Mouse (Mus musculus): ENCODE results near the gene Hils1. TPM values are rescaled to one million over a fixed set of nuclear protein-coding genes. Genes with fewer than 3 reads are reported as not detected.
A peak's percentile ranks its signal among the peaks of the same experiment; 100 is the strongest.

The Hils1 gene
- polyA plus RNA-seq (2015; fragmentation: Nextera tagmentation; extraction: Ambion mirVana) = not detected in 2 replicates

DNA sequence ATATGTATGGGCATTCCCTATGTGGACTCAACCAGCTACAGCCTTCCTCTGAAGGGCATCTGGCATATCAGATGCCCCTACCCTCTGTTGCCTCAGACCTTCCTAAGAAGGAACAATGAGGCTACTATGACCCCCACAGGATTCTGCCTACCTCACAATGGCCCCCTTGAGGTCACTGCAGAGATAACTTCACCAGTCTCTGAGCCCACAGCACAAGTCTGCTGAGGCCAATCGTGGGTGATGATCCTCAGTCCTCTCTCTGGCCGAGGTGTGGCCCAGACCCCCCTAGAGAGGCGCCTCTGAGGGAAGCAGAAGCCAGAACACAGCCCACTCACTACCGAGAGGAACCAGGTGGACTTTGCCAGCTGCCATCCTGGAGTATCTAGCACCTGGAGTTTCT is at the start of gene Hils1:
Gene Hils1 (plus strand): TSS at position 175 of the 400 bp plus-strand sequence.
- Histone ChIP-seq H3K36me3 (ENCODE audit: control insufficient read depth, insufficient read depth, low read length) (no peaks in the 10 kb centered on the region), H3K4me1 (replicated peaks; ENCODE audit: control insufficient read depth, insufficient read depth, low read length) (0 out of 2 replicates have a peak, but pooled peaks cover 3% of the 10 kb centered on the region), H3K4me3 (ENCODE audit: low read length) (no peak within 1 kb of the TSS), H3K9me3 (ENCODE audit: control insufficient read depth, low read length) (no peaks in the 10 kb centered on the region), H3K9ac (ENCODE audit: low read length) (no peak within 1 kb of the TSS), H3K27ac (ENCODE audit: low read length) (no peak within 1 kb of the TSS), H3K27me3 (ENCODE audit: control insufficient read depth, insufficient read depth, low read depth, low read length) (no peaks in the 10 kb centered on the region), H3K4me2 (ENCODE audit: low read depth, low read length) (no peak within 1 kb of the TSS)
- ATAC-seq (ENCODE audit: low read depth) = no peak
- WGBS = 39% methylated on average over 4 of the region's 4 CpGs

- Histone ChIP-seq H3K4me1 (replicated peaks; ENCODE audit: control insufficient read depth, insufficient read depth, low read length) (peaks cover 36% of the 10 kb centered on the region), H3K27me3 (ENCODE audit: control insufficient read depth, insufficient read depth, low read depth, low read length) (no peaks in the 10 kb centered on the region), H3K27ac (ENCODE audit: low read length) (peak overlapping the region; percentile 90), H3K9ac (ENCODE audit: low read length) (no peak overlapping the region), H3K9me3 (ENCODE audit: control insufficient read depth, low read length) (no peaks in the 10 kb centered on the region), H3K4me2 (ENCODE audit: low read depth, low read length) (no peak overlapping the region), H3K4me3 (ENCODE audit: low read length) (no peak overlapping the region), H3K36me3 (ENCODE audit: control insufficient read depth, insufficient read depth, low read length) (no peaks in the 10 kb centered on the region)
- WGBS = 53% methylated on average over 6 of the region's 6 CpGs
- no peak for ATAC-seq (ENCODE audit: low read depth)
These were observed 49.7 kb upstream of the Hils1 start for GRCm38 (mm10) chr11:94917717-94918116.

DNA sequence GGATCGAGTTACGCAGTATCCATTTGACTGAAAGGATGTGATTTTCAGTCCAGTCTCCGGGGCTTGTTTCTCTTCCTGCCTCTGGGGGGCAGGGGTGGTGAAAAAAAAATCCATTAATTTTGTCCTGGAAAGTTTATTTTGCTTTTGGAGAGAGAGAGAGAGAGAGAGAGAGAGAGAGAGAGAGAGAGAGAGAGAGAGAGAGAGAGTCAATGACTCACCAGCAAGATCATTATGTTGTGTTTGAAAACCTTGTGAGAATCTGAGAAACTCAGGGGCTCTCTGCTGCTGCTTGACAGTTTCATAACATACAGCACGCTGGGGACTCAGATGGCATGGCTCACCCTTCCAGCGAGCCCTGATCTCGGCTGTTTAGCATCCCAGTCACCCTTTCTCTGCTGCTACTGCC is 46.4 kb upstream of the Hils1 start:
- Histone ChIP-seq H3K4me3 (ENCODE audit: low read length) (no peak overlapping the region), H3K9me3 (ENCODE audit: control insufficient read depth, low read length) (no peaks in the 10 kb centered on the region), H3K4me2 (ENCODE audit: low read depth, low read length) (no peak overlapping the region), H3K9ac (ENCODE audit: low read length) (no peak overlapping the region), H3K27ac (ENCODE audit: low read length) (peak overlapping the region; percentile 32; the same call in 1 of the 2 replicates), H3K4me1 (replicated peaks; ENCODE audit: control insufficient read depth, insufficient read depth, low read length) (peaks cover 18% of the 10 kb centered on the region), H3K36me3 (ENCODE audit: control insufficient read depth, insufficient read depth, low read length) (no peaks in the 10 kb centered on the region), H3K27me3 (ENCODE audit: control insufficient read depth, insufficient read depth, low read depth, low read length) (no peaks in the 10 kb centered on the region)
- ATAC-seq (ENCODE audit: low read depth) = no peak
- 17% methylated on average over 6 of the region's 6 CpGs for WGBS

DNA sequence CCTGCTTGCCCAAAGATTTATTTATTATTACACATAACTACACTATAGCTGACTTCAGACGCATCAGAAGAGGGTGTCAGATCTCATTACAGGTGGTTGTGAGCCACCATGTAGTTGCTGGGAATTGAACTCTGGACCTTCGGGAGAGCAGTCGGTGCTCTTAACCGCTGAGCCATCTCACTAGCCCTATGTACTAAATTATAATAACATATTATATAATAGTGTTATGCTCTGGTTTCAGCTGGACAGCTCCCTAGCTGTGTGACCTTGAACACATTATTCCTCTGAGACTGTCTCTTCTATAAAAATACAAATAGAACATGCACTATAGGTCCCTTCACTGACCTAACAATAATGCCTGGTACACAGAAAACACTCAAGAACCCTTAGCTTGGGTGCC is 42.4 kb upstream of the Hils1 start:
- no peaks in the 10 kb centered on the region for H3K9me3 ChIP-seq (ENCODE audit: control insufficient read depth, low read length)
- WGBS = 86% methylated on average over 4 of the region's 4 CpGs
- ATAC-seq (ENCODE audit: low read depth) = no peak
- H3K4me1 ChIP-seq (replicated peaks; ENCODE audit: control insufficient read depth, insufficient read depth, low read length) = peaks cover 30% of the 10 kb centered on the region
- no peaks in the 10 kb centered on the region for H3K27me3 ChIP-seq (ENCODE audit: control insufficient read depth, insufficient read depth, low read depth, low read length)
- no peak overlapping the region for H3K4me3 ChIP-seq (ENCODE audit: low read length)
- H3K9ac ChIP-seq (ENCODE audit: low read length) = no peak overlapping the region
- no peaks in the 10 kb centered on the region for H3K36me3 ChIP-seq (ENCODE audit: control insufficient read depth, insufficient read depth, low read length)
- H3K4me2 ChIP-seq (ENCODE audit: low read depth, low read length) = no peak overlapping the region
- no peak overlapping the region for H3K27ac ChIP-seq (ENCODE audit: low read length)

DNA sequence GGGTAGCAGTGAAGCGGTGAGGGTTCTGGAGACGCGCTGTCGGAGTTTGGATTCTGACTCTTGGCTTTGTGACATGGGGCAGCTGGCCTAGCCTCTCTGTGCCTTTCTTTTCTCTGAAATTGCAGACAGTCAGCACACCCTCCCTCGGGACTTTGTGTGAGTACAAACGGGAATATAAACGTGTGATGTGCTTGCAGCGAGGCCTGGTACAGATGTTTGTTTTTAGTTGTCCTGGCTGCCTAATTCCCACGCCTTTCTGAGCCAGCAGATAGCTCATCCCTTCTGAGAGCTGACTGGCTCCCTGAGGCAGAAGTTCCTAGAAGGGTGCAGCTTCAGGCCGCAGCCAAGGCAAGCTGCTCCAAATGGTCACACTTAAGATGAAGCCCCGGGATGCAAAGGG is 41.0 kb upstream of the Hils1 start:
- WGBS = 36% methylated on average over 11 of the region's 11 CpGs
- Histone ChIP-seq H3K27ac (ENCODE audit: low read length) (peak overlapping the region; percentile 46; the same call in 1 of the 2 replicates), H3K27me3 (ENCODE audit: control insufficient read depth, insufficient read depth, low read depth, low read length) (no peaks in the 10 kb centered on the region), H3K9me3 (ENCODE audit: control insufficient read depth, low read length) (no peaks in the 10 kb centered on the region), H3K4me2 (ENCODE audit: low read depth, low read length) (no peak overlapping the region), H3K9ac (ENCODE audit: low read length) (no peak overlapping the region), H3K4me3 (ENCODE audit: low read length) (no peak overlapping the region), H3K36me3 (ENCODE audit: control insufficient read depth, insufficient read depth, low read length) (no peaks in the 10 kb centered on the region), H3K4me1 (replicated peaks; ENCODE audit: control insufficient read depth, insufficient read depth, low read length) (peaks cover 30% of the 10 kb centered on the region)
- ATAC-seq (ENCODE audit: low read depth) = no peak

DNA sequence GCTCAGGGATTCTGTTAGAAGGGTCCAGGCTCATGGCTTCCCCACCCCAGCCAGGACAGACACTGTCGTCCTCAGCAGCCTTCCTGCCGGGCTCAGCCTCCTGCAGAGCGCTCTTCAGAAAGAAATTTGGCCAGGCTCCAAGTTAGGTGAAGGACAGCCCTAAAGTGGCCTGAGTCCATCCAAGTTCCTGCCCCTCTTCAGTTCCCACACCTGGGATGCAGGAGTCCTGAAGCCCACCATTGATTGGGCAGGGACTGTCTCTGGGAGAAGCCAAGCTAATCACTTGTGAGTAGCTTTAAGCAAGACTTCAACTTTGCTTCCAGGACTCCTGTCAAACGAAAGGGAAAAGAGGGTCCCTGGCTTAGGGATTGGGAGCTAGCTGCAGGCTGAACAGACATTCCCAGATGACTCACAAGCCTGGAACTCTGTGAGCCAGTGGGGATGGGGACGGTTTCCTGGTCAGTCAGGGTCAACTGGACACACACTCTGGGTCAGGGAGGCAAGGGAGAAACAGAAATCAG is 39.6 kb upstream of the Hils1 start:
- Histone ChIP-seq H3K4me1 (replicated peaks; ENCODE audit: control insufficient read depth, insufficient read depth, low read length) (peaks cover 31% of the 10 kb centered on the region), H3K9me3 (ENCODE audit: control insufficient read depth, low read length) (no peaks in the 10 kb centered on the region), H3K9ac (ENCODE audit: low read length) (peak overlapping the region; percentile 8; the same call in 1 of the 2 replicates), H3K36me3 (ENCODE audit: control insufficient read depth, insufficient read depth, low read length) (no peaks in the 10 kb centered on the region), H3K4me2 (ENCODE audit: low read depth, low read length) (no peak overlapping the region), H3K27ac (ENCODE audit: low read length) (peak overlapping the region; percentile 91), H3K4me3 (ENCODE audit: low read length) (no peak overlapping the region), H3K27me3 (ENCODE audit: control insufficient read depth, insufficient read depth, low read depth, low read length) (no peaks in the 10 kb centered on the region)
- no peak for ATAC-seq (ENCODE audit: low read depth)
- 4% methylated on average over 5 of the region's 5 CpGs for WGBS

DNA sequence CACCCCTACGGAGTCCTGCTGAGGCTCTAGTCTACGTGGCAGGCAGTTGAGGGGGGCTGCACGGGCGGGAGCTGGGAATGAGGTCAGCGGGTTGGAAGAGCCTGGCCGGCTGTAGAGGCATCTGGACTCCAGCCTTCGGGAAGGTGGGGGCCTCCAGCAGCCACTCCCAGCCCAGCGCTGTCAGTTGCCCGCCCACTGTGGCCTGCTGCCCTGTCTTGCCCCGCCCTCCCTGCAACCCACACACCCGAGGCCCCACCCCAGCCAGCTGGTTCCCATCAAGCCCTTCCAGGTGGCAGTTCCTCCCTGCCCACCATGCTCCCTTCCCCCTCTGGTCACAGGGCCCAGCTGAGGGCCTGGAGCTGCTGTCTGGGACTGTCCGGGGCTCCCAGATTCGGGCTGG is 38.6 kb upstream of the Hils1 start:
- peak overlapping the region; percentile 47 for H3K4me2 ChIP-seq (ENCODE audit: low read depth, low read length)
- no peaks in the 10 kb centered on the region for H3K9me3 ChIP-seq (ENCODE audit: control insufficient read depth, low read length)
- peaks cover 41% of the 10 kb centered on the region for H3K4me1 ChIP-seq (replicated peaks; ENCODE audit: control insufficient read depth, insufficient read depth, low read length)
- ATAC-seq (ENCODE audit: low read depth) = peak; percentile 94
- under 1% methylated on average over 13 of the region's 13 CpGs for WGBS
- H3K27ac ChIP-seq (ENCODE audit: low read length) = peak overlapping the region; percentile 96
- H3K36me3 ChIP-seq (ENCODE audit: control insufficient read depth, insufficient read depth, low read length) = no peaks in the 10 kb centered on the region
- H3K9ac ChIP-seq (ENCODE audit: low read length) = peak overlapping the region; percentile 57
- 0 out of 2 replicates have a peak overlapping the region, but pooled peaks have one; percentile 12 for H3K4me3 ChIP-seq (ENCODE audit: low read length)
- H3K27me3 ChIP-seq (ENCODE audit: control insufficient read depth, insufficient read depth, low read depth, low read length) = no peaks in the 10 kb centered on the region

DNA sequence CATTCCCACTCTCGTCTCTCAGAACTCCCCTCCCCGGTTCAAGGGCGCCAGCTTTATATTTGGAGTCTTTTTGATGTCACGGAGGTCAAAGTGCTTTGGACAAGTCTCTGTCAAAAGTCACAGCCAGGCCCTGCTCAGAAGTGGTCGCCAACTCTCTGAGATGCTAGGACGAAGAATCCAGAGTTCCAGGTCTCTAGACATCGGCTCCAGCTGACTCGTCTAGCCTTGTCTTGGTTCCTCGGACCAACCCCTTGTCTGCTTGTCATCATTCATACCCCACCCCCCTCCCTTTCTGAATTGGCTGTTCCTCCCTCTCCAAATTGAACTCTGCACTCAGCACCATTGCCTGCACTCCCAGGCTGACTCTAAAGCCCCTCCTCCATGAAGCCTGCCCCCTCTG is 37.8 kb upstream of the Hils1 start:
- no peak overlapping the region for H3K4me3 ChIP-seq (ENCODE audit: low read length)
- H3K4me2 ChIP-seq (ENCODE audit: low read depth, low read length) = no peak overlapping the region
- WGBS = 31% methylated on average over 9 of the region's 9 CpGs
- peak overlapping the region; percentile 96 for H3K27ac ChIP-seq (ENCODE audit: low read length)
- no peaks in the 10 kb centered on the region for H3K9me3 ChIP-seq (ENCODE audit: control insufficient read depth, low read length)
- 0 out of 2 replicates have a peak overlapping the region, but pooled peaks have one; percentile 38 for H3K9ac ChIP-seq (ENCODE audit: low read length)
- no peak for ATAC-seq (ENCODE audit: low read depth)
- no peaks in the 10 kb centered on the region for H3K36me3 ChIP-seq (ENCODE audit: control insufficient read depth, insufficient read depth, low read length)
- H3K4me1 ChIP-seq (replicated peaks; ENCODE audit: control insufficient read depth, insufficient read depth, low read length) = peaks cover 45% of the 10 kb centered on the region
- H3K27me3 ChIP-seq (ENCODE audit: control insufficient read depth, insufficient read depth, low read depth, low read length) = no peaks in the 10 kb centered on the region

- Histone ChIP-seq H3K27me3 (ENCODE audit: control insufficient read depth, insufficient read depth, low read depth, low read length) (no peaks in the 10 kb centered on the region), H3K9ac (ENCODE audit: low read length) (no peak overlapping the region), H3K4me3 (ENCODE audit: low read length) (no peak overlapping the region), H3K36me3 (ENCODE audit: control insufficient read depth, insufficient read depth, low read length) (no peaks in the 10 kb centered on the region), H3K27ac (ENCODE audit: low read length) (peak overlapping the region; percentile 96), H3K4me1 (replicated peaks; ENCODE audit: control insufficient read depth, insufficient read depth, low read length) (peaks cover 45% of the 10 kb centered on the region), H3K9me3 (ENCODE audit: control insufficient read depth, low read length) (no peaks in the 10 kb centered on the region), H3K4me2 (ENCODE audit: low read depth, low read length) (no peak overlapping the region)
- 28% methylated on average over 4 of the region's 4 CpGs for WGBS
- ATAC-seq (ENCODE audit: low read depth) = no peak
These were observed 37.2 kb upstream of the Hils1 start for GRCm38 (mm10) chr11:94930151-94930550.

Measured in lung, embryonic 16.5 days (tissue).